Comparison of ENCODE assay signal across 16 mouse cellular contexts in the genomic region with DNA sequence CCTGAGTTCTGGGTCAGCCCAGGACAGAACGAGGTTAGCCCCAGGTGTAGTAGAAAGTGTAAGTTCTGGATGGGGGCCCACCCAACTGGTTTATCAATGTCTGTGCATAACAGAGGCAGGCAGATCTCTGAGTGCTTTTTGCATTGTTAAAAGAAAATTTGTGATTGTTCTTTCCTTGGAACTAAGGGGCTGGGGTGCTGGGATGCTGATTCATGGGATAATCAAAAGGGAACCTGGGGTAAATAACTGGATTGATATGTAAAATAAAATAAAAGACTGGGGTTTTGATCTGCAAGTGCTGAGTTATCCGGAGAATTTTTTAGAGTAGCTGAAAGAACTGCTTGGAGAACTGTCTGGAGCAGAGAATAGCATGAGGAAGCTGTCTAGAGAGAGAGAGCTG.
"Had no signal": no experiment of that assay in that cellular context is flagged by ENCODE, and none has a peak within 500 bp of the region (broad histone marks: within the 10 kb centered on the region; RNA-seq: fewer than 3 reads in every experiment).

No protein-coding gene starts in this region.

- H3K4me1 ChIP-seq: midbrain, embryonic 10.5 days; midbrain, embryonic 12.5 days; neural tube, embryonic 13.5 days; stomach, embryonic 15.5 days had no signal

- H3K4me2 ChIP-seq: lung, embryonic 14.5 days; midbrain, embryonic 12.5 days; neural tube, embryonic 13.5 days; stomach, embryonic 15.5 days had no signal

- H3K9ac ChIP-seq: lung, embryonic 14.5 days; midbrain, embryonic 12.5 days; neural tube, embryonic 13.5 days; stomach, embryonic 15.5 days had no signal

- ATAC-seq: midbrain, embryonic 16.5 days had no signal

- H3K36me3 ChIP-seq: stomach, embryonic 15.5 days had no signal

- DNase-seq: lung, adult 18-20 months; lung, embryonic 14.5 days; lung, postnatal 10 days; lung, postnatal 4 days; midbrain, embryonic 14.5 days; right cerebral cortex, postnatal 14 days; thymus, adult 2 months; thymus, postnatal 25 days; thymus, postnatal 4 days had no signal

- H3K27me3 ChIP-seq: midbrain, embryonic 12.5 days; neural tube, embryonic 13.5 days; stomach, embryonic 15.5 days had no signal

- H3K4me3 ChIP-seq: midbrain, embryonic 10.5 days; midbrain, embryonic 12.5 days; myocyte; neural tube, embryonic 13.5 days; stomach, embryonic 15.5 days had no signal

- H3K27ac ChIP-seq: midbrain, embryonic 10.5 days; midbrain, embryonic 12.5 days; neural tube, embryonic 13.5 days; stomach, embryonic 15.5 days; stomach, postnatal 0 days had no signal
